ENCODE assay signal across 29 mouse cellular contexts in genomic region chr13:57313731-57314130, GRCm38 (mm10).
DNase-seq lines count a peak whose midpoint lies in the region; TF ChIP-seq lines count a peak whose summit lies in the region.
"Had no signal": no experiment of that assay in that cellular context is flagged by ENCODE, and none has a peak within 500 bp of the region (broad histone marks: within the 10 kb centered on the region; RNA-seq: fewer than 3 reads in every experiment).

No protein-coding gene starts in this region.

- no peaks in the 10 kb centered on the region for H3K36me3 ChIP-seq in heart, adult 2 months (ENCODE audit: control insufficient read depth, insufficient read depth, low read length)
- H3K36me3 ChIP-seq: embryonic facial prominence, embryonic 12.5 days; heart, embryonic 13.5 days; hindbrain, embryonic 12.5 days; intestine, embryonic 15.5 days; limb, embryonic 10.5 days; limb, embryonic 15.5 days; liver, embryonic 13.5 days; midbrain, embryonic 12.5 days; neural tube, embryonic 13.5 days had no signal

- DNase-seq in heart, adult 11 months, result peak; percentile 87
- no peak for DNase-seq in heart, adult 2 months
- DNase-seq in lung, postnatal 10 days, result peak; percentile 8
- no peak for DNase-seq in lung, postnatal 36 days
- DNase-seq in adrenal gland, postnatal 25 days, result peak; percentile 25
- no peak for DNase-seq in frontal cortex, postnatal 36 days (ENCODE audit: low spot score in 2 of 2)
- DNase-seq: B cell, adult 2 months; cerebellum, adult 11-12 months; cerebellum, adult 9-11 months; embryo, embryonic 11 days; gastrocnemius, postnatal 10 days; kidney, adult 8-10 months; kidney, postnatal 4 days; layer of hippocampus, adult 9-11 months; liver, embryonic 13.5 days; lung, adult 18-20 months; right cerebral cortex, postnatal 4 days; thymus, adult 2 months; thymus, postnatal 36 days had no signal

- no peak for TF ChIP-seq CTCF in heart, adult 2 months (IDR thresholded peaks at IDR 0.05)

- intact Hi-C loops in heart, adult 2 months (cut with DNase I), result no loop called here

- H3K4me3 ChIP-seq in heart, adult 2 months, result no peak overlapping the region
- H3K4me3 ChIP-seq: embryonic facial prominence, embryonic 12.5 days; heart, embryonic 13.5 days; hindbrain, embryonic 12.5 days; intestine, embryonic 15.5 days; limb, embryonic 10.5 days; limb, embryonic 15.5 days; liver, embryonic 13.5 days; midbrain, embryonic 12.5 days; neural tube, embryonic 13.5 days had no signal

- no peak for TF ChIP-seq POLR2A in heart, adult 2 months (IDR thresholded peaks at IDR 0.05; ENCODE audit: insufficient read depth, low read depth, low read length)

- H3K9ac ChIP-seq in heart, adult 2 months (ENCODE audit: low read depth, low read length), result no peak overlapping the region
- H3K9ac ChIP-seq: embryonic facial prominence, embryonic 12.5 days; heart, embryonic 13.5 days; hindbrain, embryonic 12.5 days; intestine, embryonic 15.5 days; limb, embryonic 15.5 days; liver, embryonic 13.5 days; midbrain, embryonic 12.5 days; neural tube, embryonic 13.5 days had no signal

- H3K27me3 ChIP-seq in heart, adult 2 months (ENCODE audit: control insufficient read depth, insufficient read depth, low read length), result no peaks in the 10 kb centered on the region
- H3K27me3 ChIP-seq: embryonic facial prominence, embryonic 12.5 days; heart, embryonic 13.5 days; hindbrain, embryonic 12.5 days; intestine, embryonic 15.5 days; limb, embryonic 15.5 days; liver, embryonic 13.5 days; neural tube, embryonic 13.5 days had no signal

- WGBS in heart, adult 2 months, result 39% methylated on average over 2 of the region's 2 CpGs

- no peak for TF ChIP-seq EP300 in heart, adult 2 months (IDR thresholded peaks at IDR 0.05; ENCODE audit: insufficient read depth, low read depth, low read length)

- no peaks in the 10 kb centered on the region for H3K4me1 ChIP-seq in heart, adult 2 months (ENCODE audit: control insufficient read depth, insufficient read depth, low read length)
- H3K4me1 ChIP-seq: liver, embryonic 13.5 days had no signal

- no peak overlapping the region for H3K27ac ChIP-seq in heart, adult 2 months
- H3K27ac ChIP-seq: embryonic facial prominence, embryonic 12.5 days; heart, embryonic 13.5 days; hindbrain, embryonic 12.5 days; hindbrain, postnatal 0 days; intestine, embryonic 15.5 days; kidney, postnatal 0 days; limb, embryonic 15.5 days; liver, embryonic 13.5 days; midbrain, embryonic 12.5 days; neural tube, embryonic 13.5 days had no signal

- H3K79me2 ChIP-seq in heart, adult 2 months (replicated peaks; ENCODE audit: control insufficient read depth, insufficient read depth, low read length), result no peaks in the 10 kb centered on the region

Comparison
In these comparisons a context has a peak if more than half of its experiments do, and no peak if none do; other contexts are left out.
1. DNase-seq: peak in heart, adult 11 months (single experiment), lung, postnatal 10 days (single experiment) and adrenal gland, postnatal 25 days (single experiment); none in heart, adult 2 months (0 of 2), lung, postnatal 36 days (single experiment) and frontal cortex, postnatal 36 days (0 of 2).